Mouse (Mus musculus) forebrain, postnatal 0 days (tissue): Measurements from ENCODE around the gene Itpr1. TPM values are rescaled to one million over a fixed set of nuclear protein-coding genes. Genes with fewer than 3 reads are reported as not detected.
A peak's percentile ranks its signal among the peaks of the same experiment; 100 is the strongest.

Source experiments
- ATAC-seq: fragments of 200-750 bp; cut with Nextera tagmentation; 2 replicates; pipeline ENCODE4 v1.8.0; 2017; ENCODE audit warnings: mild to moderate bottlenecking, moderate library complexity
- DNase-seq: peaks from one replicate; pipeline ENCODE4 v3.0.0-alpha.2; 2015
- H3K27ac ChIP-seq: fragments of 300-500 bp; sonication (generic); 2 replicates; pipeline ENCODE4 v1.5.1; 2014; ENCODE audit warnings: low read depth, mild to moderate bottlenecking, antibody characterized with exemption, low read length, moderate library complexity, mixed read lengths
- H3K27me3 ChIP-seq: fragments of 300-500 bp; sonication (generic); 2 replicates; pipeline ENCODE4 v1.6.1; 2014; ENCODE audit warnings: mild to moderate bottlenecking, low read length, mixed read lengths; ENCODE audit not compliant: insufficient read depth
- H3K36me3 ChIP-seq: fragments of 300-500 bp; sonication (generic); 2 replicates; pipeline ENCODE4 v1.6.1; 2014; ENCODE audit warnings: mild to moderate bottlenecking, moderate library complexity; ENCODE audit not compliant: insufficient read depth
- H3K4me1 ChIP-seq: fragments of 300-500 bp; sonication (generic); 2 replicates; pipeline ENCODE4 v1.6.1; 2014; ENCODE audit warnings: antibody characterized with exemption; ENCODE audit not compliant: insufficient read depth
- H3K4me2 ChIP-seq: fragments of 300-500 bp; sonication (generic); 2 replicates; pipeline ENCODE4 v1.6.1; 2014; ENCODE audit warnings: low read depth, mild to moderate bottlenecking, moderate library complexity
- H3K4me3 ChIP-seq: fragments of 300-500 bp; sonication (generic); 2 replicates; pipeline ENCODE4 v1.5.1; 2014; ENCODE audit warnings: low read depth, low read length, mixed read lengths
- H3K9ac ChIP-seq: fragments of 300-500 bp; sonication (generic); 2 replicates; pipeline ENCODE4 v1.6.1; 2014; ENCODE audit warnings: mild to moderate bottlenecking
- H3K9me3 ChIP-seq: fragments of 300-500 bp; sonication (generic); 2 replicates; pipeline ENCODE4 v1.6.1; 2016; ENCODE audit warnings: low read length
- CTCF ChIP-seq: sonication (generic); IDR thresholded peaks from 2 replicates; pipeline ENCODE4 v1.5.1; 2016; ENCODE audit warnings: antibody characterized with exemption, control low read depth, low read depth
- WGBS: fragments of 180-500 bp; shearing (Covaris S2); extraction: QIAGEN DNeasy Blood & Tissue Kit; methylation state at CpG from one replicate; pipeline ENCODE4 v1.1.7; 2014; 5-methylcytosine and 5-hydroxymethylcytosine counted together
- polyA plus RNA-seq: library from polyadenylated mRNA; unstranded; fragments of >200 nt; fragmentation: Nextera tagmentation; extraction: Ambion mirVana; gene quantifications from 2 replicates; pipeline ENCODE4 v1.2.1, GENCODE M21; 2015
- total RNA-seq: library from RNA; depleted of rRNA; stranded (reverse); fragments of >200 nt; gene quantifications from 2 replicates; pipeline ENCODE4 v1.2.3, GENCODE M21; 2014

The Itpr1 gene
- total and polyA plus RNA-seq, 2 experiments from 2014 or later, result 5.5 to 39.6 TPM

DNA sequence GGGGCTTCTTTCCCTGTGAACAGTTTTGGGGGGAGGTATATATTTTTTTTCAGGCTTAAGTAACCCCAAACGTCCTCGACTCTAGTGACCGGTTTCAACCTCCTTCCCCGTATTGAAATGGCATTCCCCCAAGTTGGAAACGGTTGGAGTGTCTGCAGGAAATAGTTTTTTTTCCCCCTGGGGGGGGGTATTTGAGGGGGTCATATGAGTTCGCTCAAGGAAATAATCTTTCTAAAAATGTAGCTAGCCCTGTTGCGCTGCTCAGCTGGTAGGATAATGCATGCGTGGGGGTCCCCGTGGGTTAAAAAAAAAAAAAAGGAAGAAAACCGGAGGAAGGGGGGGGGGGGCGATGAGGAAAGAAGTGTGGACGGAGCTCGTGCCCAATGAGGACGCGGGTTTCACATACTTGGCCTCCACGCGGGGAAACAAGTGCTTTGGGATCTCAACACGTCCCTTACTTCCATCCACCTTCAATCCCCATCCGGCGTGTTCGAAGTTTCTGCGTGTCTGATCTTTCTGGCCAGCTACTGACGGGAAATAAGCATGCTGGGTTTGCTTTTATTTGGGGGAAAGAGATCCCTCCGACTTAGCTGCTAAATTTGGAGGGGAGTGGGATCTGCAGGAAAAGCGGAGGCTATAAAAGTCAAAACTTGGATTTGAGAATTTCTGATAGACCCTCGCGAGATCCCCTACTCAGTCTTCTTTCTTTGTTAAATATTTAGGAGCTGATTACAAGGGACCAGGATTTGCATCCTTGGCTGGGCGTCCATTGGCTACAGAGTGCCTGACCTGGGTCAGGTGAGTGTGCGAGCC, 791 bp downstream of the Itpr1 start:
- TF ChIP-seq CTCF, result no peak
- Histone ChIP-seq H3K36me3 (no peaks in the 10 kb centered on the region; the same call in 1 of the 2 replicates), H3K9ac (peak overlapping the region; percentile 57), H3K4me3 (peak overlapping the region; percentile 78), H3K4me2 (peak overlapping the region; percentile 96), H3K27ac (0 out of 2 replicates have a peak overlapping the region, but pooled peaks have one; percentile 4), H3K27me3 (no peaks in the 10 kb centered on the region), H3K4me1 (peaks cover 6% of the 10 kb centered on the region; the same call in 1 of the 2 replicates), H3K9me3 (no peaks in the 10 kb centered on the region)
- under 1% methylated on average over 29 of the region's 29 CpGs for WGBS
- no peak for ATAC-seq
- peak; percentile 26 for DNase-seq

DNA sequence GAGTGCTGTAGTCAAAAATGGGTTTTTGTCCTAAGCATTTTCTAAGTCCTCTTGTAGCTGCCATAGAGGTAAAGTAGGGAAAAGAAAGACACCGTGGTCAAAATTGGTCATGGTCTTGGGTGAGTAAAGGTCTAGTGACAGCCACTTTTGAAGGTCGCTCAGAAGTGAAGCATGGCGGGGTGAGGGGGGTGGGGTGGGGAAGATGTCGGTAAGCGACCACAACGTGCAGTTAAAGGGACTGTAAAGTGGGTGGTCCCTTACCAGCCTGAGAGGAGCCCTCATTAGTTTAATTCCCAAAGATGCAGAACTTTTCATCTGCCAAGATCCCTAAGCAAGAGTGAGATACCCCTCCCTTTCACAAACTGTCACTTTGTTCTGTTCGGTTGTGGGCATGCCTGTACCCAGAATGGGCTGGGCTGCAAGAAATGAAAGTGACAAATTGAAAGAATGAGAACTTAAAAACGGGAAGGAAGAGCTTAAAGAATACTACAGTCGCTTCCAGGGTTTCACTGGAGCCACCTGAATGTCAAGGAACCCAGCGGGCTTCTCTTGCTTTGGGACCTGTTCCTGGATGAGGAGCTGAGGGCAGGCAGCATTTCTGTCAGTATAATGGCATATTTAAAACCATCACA, 1.5 kb downstream of the Itpr1 start:
- H3K9ac ChIP-seq, result peak overlapping the region; percentile 57; the same call in 1 of the 2 replicates
- TF ChIP-seq CTCF, result no peak
- no peaks in the 10 kb centered on the region for H3K27me3 ChIP-seq
- H3K4me2 ChIP-seq, result peak overlapping the region; percentile 96
- ATAC-seq (no peak), DNase-seq (peak; percentile 17)
- WGBS, result 7% methylated on average over 10 of the region's 10 CpGs
- H3K4me3 ChIP-seq, result peak overlapping the region; percentile 78
- no peak overlapping the region for H3K27ac ChIP-seq
- no peaks in the 10 kb centered on the region for H3K9me3 ChIP-seq
- H3K36me3 ChIP-seq, result no peaks in the 10 kb centered on the region; the same call in 1 of the 2 replicates
- peaks cover 6% of the 10 kb centered on the region; the same call in 1 of the 2 replicates for H3K4me1 ChIP-seq

DNA sequence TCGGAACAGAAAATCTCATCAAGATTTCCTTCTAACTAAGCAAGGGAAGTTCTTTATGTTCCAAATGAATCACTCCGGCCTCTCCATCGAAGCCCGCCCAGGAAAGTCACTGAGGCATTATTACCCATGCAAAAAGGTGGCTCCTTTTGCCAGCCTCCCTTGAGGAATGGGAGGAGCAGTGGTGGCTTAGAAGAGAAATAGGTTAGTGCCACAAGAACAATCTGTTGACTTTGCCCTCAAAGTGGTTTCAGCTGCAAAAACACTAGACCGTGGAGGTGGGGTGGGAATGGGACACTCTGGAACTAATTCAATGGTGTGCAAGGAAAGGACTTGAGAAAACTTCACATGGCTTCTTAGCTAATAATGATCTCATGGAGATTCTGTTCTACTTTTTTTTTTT, 3.2 kb downstream of the Itpr1 start:
- H3K27me3 ChIP-seq, result no peaks in the 10 kb centered on the region
- ATAC-seq, result no peak
- H3K4me2 ChIP-seq, result peak overlapping the region; percentile 96
- H3K9me3 ChIP-seq, result no peaks in the 10 kb centered on the region
- H3K27ac ChIP-seq, result no peak overlapping the region
- H3K4me1 ChIP-seq, result peaks cover 6% of the 10 kb centered on the region; the same call in 1 of the 2 replicates
- 77% methylated on average over 5 of the region's 5 CpGs for WGBS
- H3K4me3 ChIP-seq, result peak overlapping the region; percentile 78; the same call in 1 of the 2 replicates
- no peak overlapping the region for H3K9ac ChIP-seq
- no peak for DNase-seq
- no peak for TF ChIP-seq CTCF
- H3K36me3 ChIP-seq, result no peaks in the 10 kb centered on the region; the same call in 1 of the 2 replicates

DNA sequence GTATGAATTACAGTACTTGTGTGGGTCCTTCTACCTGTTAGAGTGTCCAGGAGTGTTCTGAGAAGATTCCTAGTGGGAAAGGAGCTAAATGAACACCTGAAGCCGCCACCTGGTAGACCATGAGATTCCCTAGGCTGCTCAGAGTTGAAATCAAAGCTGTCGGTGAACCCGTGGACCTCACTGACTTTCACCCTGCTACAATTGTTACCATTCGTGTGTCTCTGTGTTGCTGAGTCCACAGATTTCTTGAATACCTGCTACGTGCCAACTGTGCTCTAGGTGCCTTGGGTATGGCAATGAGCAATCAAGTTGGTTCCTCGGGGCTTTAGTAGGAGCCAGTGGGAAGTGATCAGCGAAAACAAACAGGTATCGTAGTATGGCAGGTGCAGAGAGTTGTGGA, 3.9 kb downstream of the Itpr1 start:
- Histone ChIP-seq H3K27me3 (no peaks in the 10 kb centered on the region), H3K27ac (no peak overlapping the region), H3K4me1 (peaks cover 6% of the 10 kb centered on the region; the same call in 1 of the 2 replicates), H3K9ac (no peak overlapping the region), H3K9me3 (no peaks in the 10 kb centered on the region), H3K36me3 (no peaks in the 10 kb centered on the region; the same call in 1 of the 2 replicates), H3K4me3 (no peak overlapping the region), H3K4me2 (no peak overlapping the region)
- DNase-seq, result no peak
- TF ChIP-seq CTCF, result no peak
- WGBS, result 94% methylated on average over 8 of the region's 8 CpGs
- ATAC-seq, result no peak

DNA sequence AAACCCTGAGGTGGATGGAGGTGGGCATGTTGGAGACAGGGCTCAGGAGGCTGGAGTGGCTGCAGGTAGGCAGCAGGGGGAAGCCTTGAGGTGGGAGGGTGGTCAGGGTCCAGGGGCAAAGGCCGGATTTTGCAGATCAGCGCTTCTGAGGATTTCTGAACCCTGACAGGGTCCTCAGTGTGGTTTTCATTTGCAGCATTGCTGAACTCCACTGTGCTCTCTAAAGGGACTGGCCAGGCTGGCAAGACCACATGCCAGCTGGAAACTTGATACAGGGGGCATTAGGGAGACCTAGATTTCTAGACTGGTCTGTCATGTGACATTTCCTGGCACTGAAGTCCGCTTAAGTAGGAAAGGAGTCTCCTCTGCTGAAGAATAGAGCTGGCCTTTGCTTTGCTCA, 5.1 kb downstream of the Itpr1 start:
- no peak overlapping the region for H3K4me3 ChIP-seq
- H3K27me3 ChIP-seq, result no peaks in the 10 kb centered on the region
- 94% methylated on average over 3 of the region's 3 CpGs for WGBS
- no peak overlapping the region for H3K27ac ChIP-seq
- no peak for DNase-seq
- H3K36me3 ChIP-seq, result no peaks in the 10 kb centered on the region; the same call in 1 of the 2 replicates
- no peak overlapping the region for H3K4me2 ChIP-seq
- no peak for ATAC-seq
- H3K9me3 ChIP-seq, result no peaks in the 10 kb centered on the region
- TF ChIP-seq CTCF, result no peak
- peaks cover 6% of the 10 kb centered on the region; the same call in 1 of the 2 replicates for H3K4me1 ChIP-seq
- H3K9ac ChIP-seq, result no peak overlapping the region

DNA sequence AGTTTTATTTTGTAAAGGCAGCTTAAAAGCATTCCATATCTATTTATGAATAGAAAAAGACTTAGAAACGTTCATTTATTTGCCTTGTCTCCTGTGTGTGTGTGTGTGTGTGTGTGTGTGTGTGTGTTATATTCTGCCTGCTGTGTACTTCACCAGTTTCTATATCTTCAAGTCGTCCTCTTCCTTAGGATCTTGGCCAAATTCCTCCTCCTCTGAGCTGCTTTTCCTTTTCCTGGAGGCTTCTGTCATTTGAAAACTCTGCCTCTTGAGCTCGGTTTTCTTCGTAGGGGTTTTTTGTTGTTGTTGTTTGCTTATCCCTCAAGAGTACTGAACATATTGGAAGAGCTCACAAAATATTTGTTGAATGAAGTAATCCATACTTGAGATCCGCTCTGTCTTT, 9.5 kb downstream of the Itpr1 start:
- Histone ChIP-seq H3K4me2 (no peak overlapping the region), H3K4me1 (no peaks in the 10 kb centered on the region), H3K36me3 (no peaks in the 10 kb centered on the region), H3K4me3 (no peak overlapping the region), H3K27me3 (no peaks in the 10 kb centered on the region), H3K9ac (no peak overlapping the region), H3K27ac (no peak overlapping the region), H3K9me3 (no peaks in the 10 kb centered on the region)
- WGBS, result 57% methylated on average over 5 of the region's 5 CpGs
- ATAC-seq, result no peak
- DNase-seq, result no peak
- TF ChIP-seq CTCF, result no peak

DNA sequence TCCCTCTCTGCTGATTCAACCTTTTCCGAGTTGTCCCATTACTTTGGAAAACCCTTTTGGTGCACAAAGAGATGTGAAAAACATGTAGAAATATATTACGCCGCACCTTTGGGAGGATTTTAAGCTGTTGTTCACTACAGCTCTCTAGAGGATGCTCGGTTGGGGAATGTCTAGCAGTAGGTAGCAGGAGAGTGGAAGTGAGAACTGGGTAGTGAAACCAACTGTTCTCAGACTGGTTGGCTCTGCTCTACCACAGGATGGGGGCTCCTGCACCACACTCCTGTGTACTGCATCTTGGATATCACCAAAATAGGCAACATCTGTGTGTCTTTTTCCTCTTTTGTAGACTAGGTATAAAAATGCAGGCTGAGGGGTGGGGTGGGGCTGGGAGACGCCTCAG, 10.0 kb downstream of the Itpr1 start:
- no peak for DNase-seq
- Histone ChIP-seq H3K9ac (no peak overlapping the region), H3K4me1 (no peaks in the 10 kb centered on the region), H3K27me3 (no peaks in the 10 kb centered on the region), H3K36me3 (no peaks in the 10 kb centered on the region), H3K4me2 (no peak overlapping the region), H3K9me3 (no peaks in the 10 kb centered on the region), H3K27ac (no peak overlapping the region), H3K4me3 (no peak overlapping the region)
- no peak for ATAC-seq
- WGBS, result 93% methylated on average over 5 of the region's 5 CpGs
- no peak for TF ChIP-seq CTCF
